Mouse (Mus musculus) kidney, postnatal 0 days (tissue): ENCODE results near the gene Zc3h14. TPM values are rescaled to one million over a fixed set of nuclear protein-coding genes. Genes with fewer than 3 reads are reported as not detected.

Experiments used
- ATAC-seq: fragments of 200-750 bp; cut with Nextera tagmentation; replicated peaks from 2 replicates; pipeline ENCODE4 v1.8.0; 2017; ENCODE audit warnings: low read depth, moderate number of reproducible peaks, moderate TSS enrichment, moderate library complexity; ENCODE audit not compliant: low FRiP score
- DNase-seq: peaks from one replicate; pipeline ENCODE4 v3.0.0-alpha.2; 2016; ENCODE audit warnings: low spot score
- H3K27ac ChIP-seq: fragments of 300-500 bp; sonication (generic); 2 replicates; pipeline ENCODE4 v1.5.1; 2014; ENCODE audit warnings: mild to moderate bottlenecking
- H3K27me3 ChIP-seq: fragments of 300-500 bp; sonication (generic); 2 replicates; pipeline ENCODE4 v1.6.1; 2014; ENCODE audit warnings: low read length, mixed read lengths; ENCODE audit not compliant: insufficient read depth
- H3K36me3 ChIP-seq: fragments of 300-500 bp; sonication (generic); 2 replicates; pipeline ENCODE4 v1.6.1; 2014; ENCODE audit warnings: low read length, mixed read lengths; ENCODE audit not compliant: insufficient read depth
- H3K4me1 ChIP-seq: fragments of 300-500 bp; sonication (generic); replicated peaks from 2 replicates; pipeline ENCODE4 v1.6.1; 2014; ENCODE audit warnings: antibody characterized with exemption, low read length, mixed read lengths; ENCODE audit not compliant: insufficient read depth
- H3K4me2 ChIP-seq: fragments of 300-500 bp; sonication (generic); 2 replicates; pipeline ENCODE4 v1.6.1; 2014; ENCODE audit warnings: mild to moderate bottlenecking, low read length, moderate library complexity, mixed read lengths
- H3K4me3 ChIP-seq: fragments of 300-500 bp; sonication (generic); replicated peaks from 2 replicates; pipeline ENCODE4 v1.5.1; 2014; ENCODE audit warnings: low read depth, low read length
- H3K9ac ChIP-seq: fragments of 300-500 bp; sonication (generic); 2 replicates; pipeline ENCODE4 v1.6.1; 2014; ENCODE audit warnings: low read depth, low read length
- H3K9me3 ChIP-seq: fragments of 300-500 bp; sonication (generic); replicated peaks from 2 replicates; pipeline ENCODE4 v1.6.1; 2016; ENCODE audit warnings: low read length, inconsistent platforms, mixed read lengths
- CTCF ChIP-seq: IDR thresholded peaks from 2 replicates; pipeline ENCODE4 v1.5.1; 2016; ENCODE audit warnings: antibody characterized with exemption, low read depth, mild to moderate bottlenecking, moderate library complexity
- WGBS: fragments of 180-500 bp; shearing (Covaris S2); extraction: QIAGEN DNeasy Blood & Tissue Kit; methylation state at CpG from one replicate; pipeline ENCODE4 v1.1.7; 2014; 5-methylcytosine and 5-hydroxymethylcytosine counted together
- polyA plus RNA-seq: library from polyadenylated mRNA; unstranded; fragments of >200 nt; fragmentation: Nextera tagmentation; extraction: Ambion mirVana; gene quantifications from 2 replicates; pipeline ENCODE4 v1.2.1, GENCODE M21; 2015

The Zc3h14 gene
- polyA plus RNA-seq, 1 experiment from 2014 or later, result 107 TPM

DNA sequence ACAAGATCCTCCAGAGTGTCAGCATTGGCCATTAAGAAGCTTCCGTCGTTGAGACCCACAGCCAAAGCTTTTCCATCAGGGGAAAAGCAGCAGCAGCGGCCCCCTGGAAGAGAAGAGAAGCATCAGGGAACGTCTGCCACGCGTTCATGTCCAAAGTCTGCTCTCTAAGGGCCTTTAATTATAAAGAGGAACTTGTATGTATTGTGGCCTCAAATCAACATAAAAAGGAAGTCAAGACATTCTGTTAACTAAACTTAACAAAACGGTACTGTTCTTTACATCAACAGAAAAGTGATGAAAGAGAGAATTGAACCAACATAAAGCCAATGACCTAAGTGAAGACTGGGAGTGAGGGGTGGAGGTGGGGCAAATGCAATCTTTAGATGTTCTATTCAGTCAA lies 84.4 kb downstream of the Zc3h14 start:
- H3K27me3 ChIP-seq, result no peaks in the 10 kb centered on the region
- no peaks in the 10 kb centered on the region for H3K4me1 ChIP-seq
- H3K4me3 ChIP-seq, result no peak overlapping the region
- no peak overlapping the region for H3K4me2 ChIP-seq
- no peak for TF ChIP-seq CTCF
- DNase-seq (no peak), ATAC-seq (no peak)
- 80% methylated on average over 7 of the region's 7 CpGs for WGBS
- H3K27ac ChIP-seq, result no peak overlapping the region
- H3K36me3 ChIP-seq, result no peaks in the 10 kb centered on the region
- H3K9me3 ChIP-seq, result no peaks in the 10 kb centered on the region
- no peak overlapping the region for H3K9ac ChIP-seq

DNA sequence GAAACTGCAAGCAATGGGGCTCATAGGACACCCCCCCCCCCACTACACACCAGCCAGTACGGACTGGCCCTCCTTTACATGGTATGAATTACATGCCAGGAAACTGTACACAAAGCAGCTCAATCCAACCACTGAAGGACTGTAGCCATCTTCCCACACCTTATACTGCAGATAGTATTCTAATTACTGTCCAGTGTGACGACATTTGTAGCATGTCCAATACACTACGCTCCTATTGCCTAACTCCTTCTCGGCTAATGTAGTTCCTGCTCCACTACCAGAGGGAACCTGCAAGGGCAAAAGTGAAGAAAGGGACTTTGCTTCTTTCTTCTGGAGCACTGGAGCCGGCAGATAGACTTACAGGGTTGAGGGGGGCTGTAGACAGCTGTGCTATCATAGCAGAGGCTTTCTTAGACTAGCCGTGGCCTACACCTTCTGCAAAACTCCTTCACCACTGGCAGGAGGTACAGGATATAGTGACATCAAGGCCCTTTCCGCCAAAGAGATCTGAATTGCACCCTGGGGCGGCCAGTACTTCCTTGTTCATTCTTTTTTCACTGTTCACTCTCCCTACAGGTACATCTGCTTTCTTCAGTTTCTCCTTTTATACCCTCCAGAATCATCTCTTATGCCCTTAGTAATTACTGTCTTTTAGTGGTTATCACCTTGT lies 86.3 kb downstream of the Zc3h14 start:
- Histone ChIP-seq H3K27ac (no peak overlapping the region), H3K4me2 (no peak overlapping the region), H3K4me1 (no peaks in the 10 kb centered on the region), H3K9me3 (no peaks in the 10 kb centered on the region), H3K36me3 (no peaks in the 10 kb centered on the region), H3K4me3 (no peak overlapping the region), H3K27me3 (no peaks in the 10 kb centered on the region), H3K9ac (no peak overlapping the region)
- ATAC-seq, result no peak
- no peak for DNase-seq
- WGBS, result 86% methylated on average over 8 of the region's 8 CpGs
- no peak for TF ChIP-seq CTCF

DNA sequence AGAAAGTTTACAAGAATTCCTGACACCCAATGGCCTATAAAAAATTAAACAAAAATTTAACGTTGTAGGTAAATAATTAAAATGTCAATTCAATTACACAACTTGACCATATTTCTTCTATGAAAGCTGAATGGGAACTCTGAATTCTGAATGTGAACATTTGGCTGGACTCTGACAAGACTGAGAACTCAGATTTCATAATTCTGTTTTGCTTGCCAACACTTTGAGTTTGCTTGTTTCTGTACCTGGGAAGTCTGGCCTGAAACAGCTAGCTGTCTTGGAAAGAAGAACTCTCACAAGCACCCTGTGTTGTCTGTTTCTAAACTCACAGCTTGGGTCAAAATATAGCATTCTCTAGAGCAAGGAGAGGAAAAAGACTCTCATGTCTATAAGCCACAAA lies 87.1 kb downstream of the Zc3h14 start:
- no peak overlapping the region for H3K4me2 ChIP-seq
- H3K9ac ChIP-seq, result no peak overlapping the region
- no peaks in the 10 kb centered on the region for H3K27me3 ChIP-seq
- no peaks in the 10 kb centered on the region for H3K36me3 ChIP-seq
- DNase-seq, result no peak
- WGBS, result 68% methylated on average over 1 of the region's 1 CpGs
- no peak overlapping the region for H3K4me3 ChIP-seq
- no peaks in the 10 kb centered on the region for H3K9me3 ChIP-seq
- H3K27ac ChIP-seq, result no peak overlapping the region
- TF ChIP-seq CTCF, result no peak
- no peaks in the 10 kb centered on the region for H3K4me1 ChIP-seq
- no peak for ATAC-seq

- no peak overlapping the region for H3K27ac ChIP-seq
- 72% methylated on average over 2 of the region's 2 CpGs for WGBS
- no peak for ATAC-seq
- no peaks in the 10 kb centered on the region for H3K4me1 ChIP-seq
- H3K36me3 ChIP-seq, result no peaks in the 10 kb centered on the region
- no peaks in the 10 kb centered on the region for H3K9me3 ChIP-seq
- no peak overlapping the region for H3K4me2 ChIP-seq
- no peak for DNase-seq
- no peak overlapping the region for H3K9ac ChIP-seq
- no peaks in the 10 kb centered on the region for H3K27me3 ChIP-seq
- no peak overlapping the region for H3K4me3 ChIP-seq
- no peak for TF ChIP-seq CTCF
Observed at GRCm38 (mm10) chr12:98834879-98835278, 88.1 kb downstream of the Zc3h14 start.

- DNase-seq, result no peak
- TF ChIP-seq CTCF, result no peak
- no peak for ATAC-seq
Observed at GRCm38 (mm10) chr12:98835466-98835865, 88.7 kb downstream of the Zc3h14 start.

More at GRCm38 (mm10) chr12:98835466-98835865, 88.7 kb downstream of the Zc3h14 start:
- no peaks in the 10 kb centered on the region for H3K36me3 ChIP-seq
- H3K9ac ChIP-seq, result no peak overlapping the region
- WGBS, result 83% methylated on average over 2 of the region's 2 CpGs
- H3K9me3 ChIP-seq, result no peaks in the 10 kb centered on the region
- no peak overlapping the region for H3K4me2 ChIP-seq
- H3K27me3 ChIP-seq, result no peaks in the 10 kb centered on the region
- no peak overlapping the region for H3K27ac ChIP-seq
- no peaks in the 10 kb centered on the region for H3K4me1 ChIP-seq
- no peak overlapping the region for H3K4me3 ChIP-seq

Other genes starting within 250 kb of the Zc3h14 start
- gene Kcnk10, start 168.7 kb upstream of the Zc3h14 start, polyA plus RNA-seq, result 0.49 and 0.79 TPM in 2 replicates
- gene Spata7, start 118.8 kb upstream of the Zc3h14 start, polyA plus RNA-seq, result 11.3 and 13.2 TPM in 2 replicates
- gene Ptpn21, start 9.6 kb upstream of the Zc3h14 start, polyA plus RNA-seq, result 6.4 and 7.2 TPM in 2 replicates
- gene Eml5, start 154.5 kb downstream of the Zc3h14 start, polyA plus RNA-seq, result 1.1 and 1.5 TPM in 2 replicates
- gene Ttc8, start 173.6 kb downstream of the Zc3h14 start, polyA plus RNA-seq, result 31.0 TPM in 2 replicates